Mouse (Mus musculus): ENCODE measurements around the gene Tha1.

DNA sequence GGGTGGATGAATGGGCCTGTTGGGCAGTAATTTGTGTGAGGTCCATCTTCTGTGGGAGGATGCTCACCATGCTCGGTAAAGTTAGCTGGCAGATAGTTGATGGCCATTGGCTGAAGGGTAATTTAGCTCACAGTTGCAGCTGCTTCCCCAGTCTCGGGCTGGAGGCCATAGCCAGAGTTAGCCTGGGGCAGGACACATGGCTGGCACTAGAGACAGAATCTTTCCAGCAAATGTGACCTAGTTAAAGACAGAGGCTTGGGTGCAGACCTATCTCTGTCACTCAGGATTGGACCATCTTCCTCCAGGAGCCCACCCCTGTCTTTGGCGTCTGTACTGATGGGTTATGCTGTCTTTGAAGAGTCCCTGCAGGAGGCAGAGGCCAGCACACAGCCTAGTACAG lies 14.9 kb downstream of the Tha1 start:
- TF ChIP-seq MAX (IDR thresholded peaks at IDR 0.05) (no peak), CTCF (IDR thresholded peaks at IDR 0.05; ENCODE audit: control insufficient read depth, insufficient read depth, insufficient read length) (no peak), MYOG (IDR thresholded peaks at IDR 0.05; ENCODE audit: control insufficient read depth, extremely low read depth, insufficient read length) (no peak), MYOD1 (IDR thresholded peaks at IDR 0.05; ENCODE audit: control insufficient read depth, insufficient read length, low read depth) (no peak)

Data from C2C12 (cell line).